Mouse (Mus musculus) lung, postnatal 4 days (tissue): ENCODE data around the gene Gm20696.

Experiments
- DNase-seq, 2 experiments: peaks; one replicate each; pipeline ENCODE4 v3.0.0; 2021

Gm20696 gene

GRCm38 (mm10) chr6:99433006-99433405 lies 233.6 kb downstream of the Gm20696 start:
- no peak for DNase-seq

- no peak for DNase-seq
Measured at GRCm38 (mm10) chr6:99431941-99432340, 234.7 kb downstream of the Gm20696 start.

GRCm38 (mm10) chr6:99430560-99430959 lies 236.0 kb downstream of the Gm20696 start:
- DNase-seq: no peak

GRCm38 (mm10) chr6:99429378-99430131 lies 237.0 kb downstream of the Gm20696 start:
- no peak for DNase-seq

DNA sequence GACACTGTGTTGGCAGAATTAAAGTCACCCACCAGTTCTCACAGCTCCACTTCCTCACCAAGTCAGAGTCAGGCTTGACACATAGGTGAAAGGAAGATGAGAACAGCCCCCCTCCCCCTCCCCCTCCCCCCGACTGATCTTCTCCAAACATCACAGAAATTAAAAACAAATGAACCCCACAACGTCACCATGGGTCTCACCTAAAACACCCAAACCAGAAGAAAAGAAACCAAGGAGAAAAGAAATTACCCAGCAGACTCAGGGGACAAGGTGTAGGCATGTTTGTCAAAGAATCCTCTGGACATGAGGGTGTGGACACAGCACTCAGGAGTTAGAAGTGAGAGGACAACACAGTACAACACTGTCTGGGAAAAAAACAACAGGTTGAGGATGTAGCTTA lies 237.6 kb downstream of the Gm20696 start:
- no peak for DNase-seq

- no peak for DNase-seq
Measured at GRCm38 (mm10) chr6:99427301-99427700, 239.3 kb downstream of the Gm20696 start.

- DNase-seq: no peak
Measured at GRCm38 (mm10) chr6:99425044-99425443, 241.6 kb downstream of the Gm20696 start.

DNA sequence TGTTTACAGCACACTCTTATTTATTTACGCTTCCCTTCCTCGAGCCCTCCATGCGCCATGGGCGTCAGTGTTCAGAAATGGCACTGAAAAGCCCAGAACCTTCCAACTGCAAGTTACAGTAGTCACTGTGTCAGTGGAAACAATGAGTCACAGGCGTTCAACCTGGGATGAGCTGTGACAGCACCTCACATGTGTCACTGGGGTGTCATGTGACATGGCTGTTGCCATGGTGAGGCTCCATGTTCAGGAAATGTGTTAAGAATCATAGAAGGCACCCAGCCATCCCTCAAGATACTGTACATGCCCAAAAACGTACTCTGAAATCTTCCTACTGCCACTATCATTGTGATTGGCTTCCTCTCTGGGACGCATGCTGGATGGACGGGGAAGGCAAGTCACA lies 245.9 kb downstream of the Gm20696 start:
- DNase-seq: peak in 1 of 2 experiments; percentile 25

GRCm38 (mm10) chr6:99412598-99412997 lies 254.0 kb downstream of the Gm20696 start:
- no peak for DNase-seq

DNA sequence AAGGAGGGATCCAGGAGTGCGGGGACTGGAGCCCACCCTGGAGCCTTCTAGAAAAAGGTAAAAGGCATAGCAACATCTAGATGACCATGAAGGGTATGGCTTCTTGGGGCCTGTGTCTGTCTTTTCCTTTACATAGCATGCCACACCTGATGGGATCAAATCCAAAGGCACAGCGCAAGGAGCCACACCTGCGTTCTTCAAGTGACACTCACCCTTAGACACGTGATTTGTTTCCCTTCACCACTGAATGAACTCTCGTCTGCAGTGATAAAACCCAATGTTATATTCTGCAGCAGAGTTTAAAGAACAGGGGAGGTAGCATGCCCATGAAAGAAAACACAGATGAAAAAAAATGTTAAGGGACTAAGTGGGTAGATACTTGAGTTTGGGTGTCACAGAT lies 257.0 kb downstream of the Gm20696 start:
- DNase-seq: no peak

DNA sequence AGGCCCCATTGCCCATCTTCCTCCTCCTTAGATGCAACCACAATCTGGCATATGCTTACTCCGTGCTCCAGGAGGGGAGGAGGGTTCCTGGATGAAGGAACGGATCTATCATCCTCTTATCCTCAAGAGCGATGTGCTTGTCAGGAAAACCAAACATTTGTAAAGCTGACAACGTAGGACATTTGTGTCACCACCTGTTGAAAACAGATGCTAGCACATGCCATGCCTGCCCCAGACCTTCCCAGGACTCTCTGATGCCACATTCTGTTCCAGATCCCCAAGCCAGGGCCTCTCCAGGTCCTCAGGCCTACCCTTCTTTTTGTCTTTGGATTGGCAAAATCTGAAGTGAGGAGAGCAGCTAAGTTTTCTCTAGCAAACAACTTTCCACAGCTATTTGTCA lies 257.7 kb downstream of the Gm20696 start:
- no peak for DNase-seq

GRCm38 (mm10) chr6:99403755-99404390 lies 262.7 kb downstream of the Gm20696 start:
- DNase-seq: no peak

DNA sequence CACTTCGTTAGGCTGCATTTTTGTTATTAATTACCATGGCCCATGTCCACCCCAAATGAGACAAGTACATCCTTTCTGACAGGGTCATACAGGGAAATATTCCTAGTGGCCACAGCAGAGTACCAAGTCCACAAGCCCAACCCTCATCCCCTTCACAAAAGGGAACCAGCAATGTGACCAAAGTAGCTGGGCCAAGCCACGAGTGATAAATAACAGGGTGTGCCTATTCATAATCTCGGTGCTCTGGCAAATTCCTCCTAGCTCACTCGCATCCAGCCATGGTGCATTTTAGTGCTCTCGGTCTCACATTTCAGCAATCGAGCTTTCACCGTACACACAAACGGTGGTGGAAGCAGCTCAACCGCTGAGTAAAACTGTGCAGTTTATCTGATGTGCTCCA lies 263.7 kb downstream of the Gm20696 start:
- no peak for DNase-seq

DNA sequence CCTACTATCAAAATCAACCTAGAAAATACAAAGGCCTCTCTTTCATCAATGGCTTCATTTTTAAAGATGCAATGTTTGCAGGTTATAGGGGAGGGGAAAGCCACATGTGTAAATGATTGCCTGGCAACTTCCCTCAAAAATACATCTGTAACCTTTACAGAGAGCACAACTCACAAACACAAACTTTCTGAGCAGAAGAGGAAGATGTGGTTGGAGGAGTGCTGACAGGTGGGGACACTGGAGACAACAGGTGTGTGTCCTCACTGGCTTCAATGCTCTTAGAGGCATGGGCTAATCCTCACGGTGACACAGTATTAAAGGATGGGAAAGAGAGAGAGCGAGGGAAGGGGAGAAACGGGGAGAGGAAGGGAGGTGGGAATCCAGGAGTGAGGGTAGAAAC lies 264.2 kb downstream of the Gm20696 start:
- DNase-seq: no peak

- no peak for DNase-seq
Measured at GRCm38 (mm10) chr6:99401801-99402200, 264.8 kb downstream of the Gm20696 start.

DNA sequence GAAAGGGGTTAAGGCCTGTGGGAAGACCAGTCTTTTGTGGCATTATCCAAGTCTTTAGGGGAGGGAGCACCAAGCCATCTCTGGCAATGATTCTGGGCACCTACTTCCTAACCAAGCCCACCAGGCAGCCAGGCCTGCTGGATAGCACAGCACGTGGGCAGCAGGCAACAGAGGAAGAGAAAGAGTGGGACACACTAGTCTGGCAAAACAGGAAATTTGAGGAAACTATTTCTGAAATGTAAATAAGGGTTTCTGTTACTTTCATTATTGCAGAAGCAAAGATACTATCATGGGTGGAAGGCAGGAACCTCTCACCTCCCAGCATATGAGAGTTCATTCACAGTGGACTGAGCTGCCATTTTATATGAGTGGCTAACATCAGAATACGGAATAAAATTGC lies 265.4 kb downstream of the Gm20696 start:
- DNase-seq: no peak

DNA sequence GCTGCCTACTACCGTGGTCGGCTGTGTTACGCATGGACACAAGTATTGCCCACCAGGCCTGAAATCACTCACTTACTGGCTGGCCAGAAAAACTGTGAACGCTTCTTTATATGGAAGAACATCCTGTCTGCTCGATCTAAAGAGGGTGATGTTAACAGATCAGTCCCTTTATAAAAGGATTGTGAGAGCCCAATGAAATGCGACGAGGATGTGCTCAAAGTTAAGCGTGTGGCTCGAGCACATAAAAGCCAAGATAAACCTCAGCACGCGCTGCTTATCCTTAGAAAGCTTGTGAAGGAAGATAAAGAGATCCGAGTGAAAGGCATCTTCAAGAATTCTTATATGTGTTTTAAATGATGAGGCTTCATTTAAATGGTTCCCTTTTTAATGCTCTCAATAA lies 270.9 kb downstream of the Gm20696 start:
- DNase-seq: no peak

- no peak for DNase-seq
Measured at GRCm38 (mm10) chr6:99394801-99395200, 271.8 kb downstream of the Gm20696 start.

GRCm38 (mm10) chr6:99392484-99392883 lies 274.1 kb downstream of the Gm20696 start:
- DNase-seq: no peak

- DNase-seq: peak; percentile 65 to 77
Measured at GRCm38 (mm10) chr6:99388741-99389675, 277.6 kb downstream of the Gm20696 start.

GRCm38 (mm10) chr6:99388023-99388422 lies 278.6 kb downstream of the Gm20696 start:
- DNase-seq: no peak

- peak; percentile 49 to 54 for DNase-seq
Measured at GRCm38 (mm10) chr6:99385059-99385604, 281.5 kb downstream of the Gm20696 start.

DNA sequence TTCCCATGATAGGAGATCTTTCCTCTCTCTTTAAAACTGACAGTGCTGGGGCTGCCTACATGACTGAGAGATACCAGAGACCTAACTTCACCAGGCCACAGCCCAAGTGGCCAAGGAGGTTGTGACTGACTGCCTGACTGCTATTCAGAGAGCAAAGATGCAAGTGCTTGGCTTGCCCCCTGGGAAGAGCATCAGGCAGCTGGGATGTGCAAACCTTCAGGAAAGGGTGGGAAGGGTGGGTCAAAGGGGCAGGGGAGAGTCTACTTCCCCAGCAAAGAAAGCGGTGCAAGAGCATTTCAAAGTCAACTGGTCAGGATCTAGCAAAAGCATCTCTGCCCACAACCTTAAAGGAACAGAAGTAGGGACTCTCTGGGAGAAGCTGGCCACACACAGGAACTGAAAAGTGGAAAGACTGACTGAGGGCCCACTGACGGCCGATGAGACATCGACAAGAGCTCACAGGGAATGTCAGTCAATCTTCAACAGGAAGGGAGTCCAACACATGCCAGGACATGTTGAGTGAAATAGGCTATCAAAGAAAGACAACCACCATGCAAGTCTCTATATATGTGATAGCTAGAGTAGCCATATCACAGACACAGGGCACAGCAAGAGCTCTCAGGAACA lies 282.6 kb downstream of the Gm20696 start:
- no peak for DNase-seq
